Mouse (Mus musculus) hindbrain, embryonic 10.5 days (tissue): ENCODE measurements at regions not wholly inside any gene's neighbourhood (a gene's known extent, or its start where the extent isn't known, plus 50 kb on each side); places are given as distances from the start of the nearest gene placed in this dataset.
"Not testable (repeated sequence)": the region's sequence is repeated elsewhere in the genome, so short reads cannot be mapped to it uniquely, and the experiment has no call there.

ENCODE experiments used
- DNase-seq: peaks from one replicate; pipeline ENCODE4 v3.0.0-alpha.2; 2017; ENCODE audit warnings: low spot score
- H3K27ac ChIP-seq: fragments of 300-500 bp; sonication (generic); 2 replicates; pipeline ENCODE4 v1.5.1; 2016; ENCODE audit warnings: mild to moderate bottlenecking, moderate library complexity
- H3K27me3 ChIP-seq: fragments of 300-500 bp; sonication (generic); 2 replicates; pipeline ENCODE4 v1.6.1; 2016; ENCODE audit warnings: mild to moderate bottlenecking; ENCODE audit not compliant: poor library complexity, insufficient read depth, severe bottlenecking
- H3K36me3 ChIP-seq: fragments of 300-500 bp; sonication (generic); 2 replicates; pipeline ENCODE4 v1.6.1; 2016; ENCODE audit warnings: mild to moderate bottlenecking, moderate library complexity
- H3K4me1 ChIP-seq: fragments of 300-500 bp; sonication (generic); replicated peaks from 2 replicates; pipeline ENCODE4 v1.6.1; 2016; ENCODE audit warnings: mild to moderate bottlenecking
- H3K4me3 ChIP-seq: fragments of 300-500 bp; sonication (generic); 2 replicates; pipeline ENCODE4 v1.5.1; 2016; ENCODE audit warnings: mild to moderate bottlenecking, moderate library complexity
- H3K9me3 ChIP-seq: fragments of 300-500 bp; sonication (generic); 2 replicates; pipeline ENCODE4 v1.6.1; 2016; ENCODE audit warnings: mild to moderate bottlenecking, moderate library complexity
- WGBS: fragments of 180-500 bp; shearing (Covaris S2); methylation state at CpG from one replicate; pipeline ENCODE4 v1.1.7; 2016; 5-methylcytosine and 5-hydroxymethylcytosine counted together

GRCm38 (mm10) chr6:67609461-67609860 is 73.9 kb upstream of the Tacstd2 start:
- WGBS, result 64% methylated on average over 1 of the region's 1 CpGs
- not testable (repeated sequence) for H3K4me1 ChIP-seq, H3K36me3 ChIP-seq

More at GRCm38 (mm10) chr6:67609461-67609860, 73.9 kb upstream of the Tacstd2 start:
- not testable (repeated sequence) for H3K27ac ChIP-seq, H3K27me3 ChIP-seq, DNase-seq, H3K4me3 ChIP-seq, H3K9me3 ChIP-seq
